Comparison of ENCODE assay signal across 16 mouse cellular contexts in genomic region chr4:41573492-41573891, GRCm38 (mm10). TPM values are rescaled to one million over a fixed set of nuclear protein-coding genes. Genes with fewer than 3 reads are reported as not detected.
"Had no signal": no experiment of that assay in that cellular context is flagged by ENCODE, and none has a peak within 500 bp of the region (broad histone marks: within the 10 kb centered on the region; RNA-seq: fewer than 3 reads in every experiment).

No protein-coding gene starts in this region.

- DNase-seq: kidney, adult 11 months; kidney, adult 9 months; kidney, postnatal 36 days; lung, embryonic 14.5 days; lung, postnatal 10 days; lung, postnatal 4 days; thymus, adult 18-20 months; thymus, postnatal 14 days had no signal

- H3K9ac ChIP-seq: limb, embryonic 15.5 days; liver, embryonic 12.5 days; lung, embryonic 14.5 days; midbrain, embryonic 15.5 days had no signal

- H3K9me3 ChIP-seq: limb, embryonic 15.5 days; liver, embryonic 12.5 days; midbrain, embryonic 10.5 days; midbrain, embryonic 15.5 days had no signal

- H3K36me3 ChIP-seq: limb, embryonic 15.5 days; liver, embryonic 12.5 days; midbrain, embryonic 10.5 days; midbrain, embryonic 15.5 days had no signal

- H3K27ac ChIP-seq: kidney, postnatal 0 days; layer of hippocampus, adult 2 months; limb, embryonic 15.5 days; liver, embryonic 12.5 days; midbrain, embryonic 10.5 days; midbrain, embryonic 15.5 days had no signal

- ATAC-seq: liver, embryonic 12.5 days; midbrain, embryonic 15.5 days had no signal

- H3K4me3 ChIP-seq: layer of hippocampus, adult 2 months; limb, embryonic 15.5 days; liver, embryonic 12.5 days; midbrain, embryonic 10.5 days; midbrain, embryonic 15.5 days had no signal

- H3K4me2 ChIP-seq: limb, embryonic 15.5 days; liver, embryonic 12.5 days; lung, embryonic 14.5 days; midbrain, embryonic 15.5 days had no signal

RNA-seq across cellular contexts. Expression of gene Dnaic1, which starts 3.9 kb away (rescaled TPM):
- total RNA-seq: megakaryocyte, adult 5-6 weeks had no signal

RNA-seq across cellular contexts. Expression of gene 1110017D15Rik, which starts 56.4 kb away (rescaled TPM):
- total RNA-seq: megakaryocyte, adult 5-6 weeks had no signal
- polyA plus RNA-seq: liver, embryonic 12.5 days; liver, embryonic 16.5 days had no signal
